Mouse (Mus musculus): ENCODE results near the gene Kdelr2. TPM values are rescaled to one million over a fixed set of nuclear protein-coding genes. Genes with fewer than 3 reads are reported as not detected.
A peak's percentile ranks its signal among the peaks of the same experiment; 100 is the strongest.

The Kdelr2 gene
- total and polyA plus RNA-seq, 2 experiments: 114 to 130 TPM

- Histone ChIP-seq H3K27me3 (ENCODE audit: control insufficient read depth, insufficient read depth, low read length) (peaks cover 8% of the 10 kb centered on the region; the same call in 1 of the 2 replicates), H3K36me3 (ENCODE audit: control insufficient read depth, insufficient read depth, low read length) (no peaks in the 10 kb centered on the region), H3K9ac (ENCODE audit: low read depth, low read length) (no peak overlapping the region), H3K27ac (replicated peaks; ENCODE audit: insufficient read depth, low read depth, low read length) (no peak overlapping the region), H3K4me1 (ENCODE audit: control insufficient read depth, insufficient read depth, low read length) (0 out of 2 replicates have a peak, but pooled peaks cover 3% of the 10 kb centered on the region), H3K4me3 (ENCODE audit: insufficient read depth, low read depth, low read length) (no peak overlapping the region), H3K79me2 (ENCODE audit: control insufficient read depth, insufficient read depth, low read length) (no peaks in the 10 kb centered on the region)
- WGBS: 32% methylated on average over 17 of the region's 17 CpGs
- TF ChIP-seq CTCF (IDR thresholded peaks at IDR 0.05; ENCODE audit: low read depth, low read length) (no peak), POLR2A (IDR thresholded peaks at IDR 0.05; ENCODE audit: extremely low read depth, insufficient read depth, low read length) (no peak)
- no peak for DNase-seq (ENCODE audit: extremely low read depth, low read depth, low spot score)
Observed at GRCm38 (mm10) chr5:143370416-143371145, 33.1 kb upstream of the Kdelr2 start.

- no peaks in the 10 kb centered on the region for H3K36me3 ChIP-seq (ENCODE audit: control insufficient read depth, insufficient read depth, low read length)
- 0 out of 2 replicates have a peak, but pooled peaks cover 3% of the 10 kb centered on the region for H3K4me1 ChIP-seq (ENCODE audit: control insufficient read depth, insufficient read depth, low read length)
- TF ChIP-seq CTCF (IDR thresholded peaks at IDR 0.05; ENCODE audit: low read depth, low read length) (no peak), POLR2A (IDR thresholded peaks at IDR 0.05; ENCODE audit: extremely low read depth, insufficient read depth, low read length) (no peak)
- no peak overlapping the region for H3K27ac ChIP-seq (replicated peaks; ENCODE audit: insufficient read depth, low read depth, low read length)
- no peak overlapping the region for H3K4me3 ChIP-seq (ENCODE audit: insufficient read depth, low read depth, low read length)
- H3K79me2 ChIP-seq (ENCODE audit: control insufficient read depth, insufficient read depth, low read length): no peaks in the 10 kb centered on the region
- 62% methylated on average over 4 of the region's 4 CpGs for WGBS
- no peak overlapping the region for H3K9ac ChIP-seq (ENCODE audit: low read depth, low read length)
- H3K27me3 ChIP-seq (ENCODE audit: control insufficient read depth, insufficient read depth, low read length): peaks cover 8% of the 10 kb centered on the region; the same call in 1 of the 2 replicates
- no peak for DNase-seq (ENCODE audit: extremely low read depth, low read depth, low spot score)
Observed at GRCm38 (mm10) chr5:143371146-143371510, 32.5 kb upstream of the Kdelr2 start.

GRCm38 (mm10) chr5:143372818-143373217 is 30.8 kb upstream of the Kdelr2 start:
- 3% methylated on average over 35 of the region's 35 CpGs for WGBS

GRCm38 (mm10) chr5:143375242-143375641 is 28.4 kb upstream of the Kdelr2 start:
- no peak for DNase-seq (ENCODE audit: extremely low read depth, low read depth, low spot score)
- no peaks in the 10 kb centered on the region for H3K79me2 ChIP-seq (ENCODE audit: control insufficient read depth, insufficient read depth, low read length)
- no peak overlapping the region for H3K27ac ChIP-seq (replicated peaks; ENCODE audit: insufficient read depth, low read depth, low read length)
- H3K27me3 ChIP-seq (ENCODE audit: control insufficient read depth, insufficient read depth, low read length): peaks cover 4% of the 10 kb centered on the region; the same call in 1 of the 2 replicates
- 9% methylated on average over 21 of the region's 21 CpGs for WGBS
- no peak overlapping the region for H3K4me3 ChIP-seq (ENCODE audit: insufficient read depth, low read depth, low read length)
- 0 out of 2 replicates have a peak, but pooled peaks cover 3% of the 10 kb centered on the region for H3K4me1 ChIP-seq (ENCODE audit: control insufficient read depth, insufficient read depth, low read length)
- H3K36me3 ChIP-seq (ENCODE audit: control insufficient read depth, insufficient read depth, low read length): no peaks in the 10 kb centered on the region
- H3K9ac ChIP-seq (ENCODE audit: low read depth, low read length): no peak overlapping the region
- no peak for TF ChIP-seq POLR2A (IDR thresholded peaks at IDR 0.05; ENCODE audit: extremely low read depth, insufficient read depth, low read length)
- peak; percentile 88 for TF ChIP-seq CTCF (IDR thresholded peaks at IDR 0.05; ENCODE audit: low read depth, low read length)

More at GRCm38 (mm10) chr5:143372818-143373217, 30.8 kb upstream of the Kdelr2 start:
- Histone ChIP-seq H3K4me1 (ENCODE audit: control insufficient read depth, insufficient read depth, low read length) (0 out of 2 replicates have a peak, but pooled peaks cover 3% of the 10 kb centered on the region), H3K9ac (ENCODE audit: low read depth, low read length) (no peak overlapping the region), H3K27me3 (ENCODE audit: control insufficient read depth, insufficient read depth, low read length) (peaks cover 8% of the 10 kb centered on the region; the same call in 1 of the 2 replicates), H3K4me3 (ENCODE audit: insufficient read depth, low read depth, low read length) (peak overlapping the region; percentile 19; the same call in 1 of the 2 replicates), H3K27ac (replicated peaks; ENCODE audit: insufficient read depth, low read depth, low read length) (no peak overlapping the region), H3K36me3 (ENCODE audit: control insufficient read depth, insufficient read depth, low read length) (no peaks in the 10 kb centered on the region), H3K79me2 (ENCODE audit: control insufficient read depth, insufficient read depth, low read length) (no peaks in the 10 kb centered on the region)
- TF ChIP-seq CTCF (IDR thresholded peaks at IDR 0.05; ENCODE audit: low read depth, low read length) (peak; percentile 36), POLR2A (IDR thresholded peaks at IDR 0.05; ENCODE audit: extremely low read depth, insufficient read depth, low read length) (no peak)
- no peak for DNase-seq (ENCODE audit: extremely low read depth, low read depth, low spot score)

GRCm38 (mm10) chr5:143376156-143376555 is 27.5 kb upstream of the Kdelr2 start:
- Histone ChIP-seq H3K36me3 (ENCODE audit: control insufficient read depth, insufficient read depth, low read length) (no peaks in the 10 kb centered on the region), H3K27me3 (ENCODE audit: control insufficient read depth, insufficient read depth, low read length) (no peaks in the 10 kb centered on the region; the same call in 1 of the 2 replicates), H3K9ac (ENCODE audit: low read depth, low read length) (no peak overlapping the region), H3K79me2 (ENCODE audit: control insufficient read depth, insufficient read depth, low read length) (no peaks in the 10 kb centered on the region), H3K4me1 (ENCODE audit: control insufficient read depth, insufficient read depth, low read length) (0 out of 2 replicates have a peak, but pooled peaks cover 3% of the 10 kb centered on the region), H3K27ac (replicated peaks; ENCODE audit: insufficient read depth, low read depth, low read length) (no peak overlapping the region), H3K4me3 (ENCODE audit: insufficient read depth, low read depth, low read length) (no peak overlapping the region)
- DNase-seq (ENCODE audit: extremely low read depth, low read depth, low spot score): no peak
- TF ChIP-seq POLR2A (IDR thresholded peaks at IDR 0.05; ENCODE audit: extremely low read depth, insufficient read depth, low read length) (no peak), CTCF (IDR thresholded peaks at IDR 0.05; ENCODE audit: low read depth, low read length) (peak; percentile 19; the same call in 1 of the 2 replicates)
- WGBS: 88% methylated on average over 4 of the region's 4 CpGs
